10 mouse cellular contexts compared by ENCODE assay signal in genomic region chr6:85264982-85265518, GRCm38 (mm10).
DNase-seq lines count a peak whose midpoint lies in the region; ATAC-seq and TF ChIP-seq lines count a peak whose summit lies in the region.
"Had no signal": no experiment of that assay in that cellular context is flagged by ENCODE, and none has a peak within 500 bp of the region (broad histone marks: within the 10 kb centered on the region; RNA-seq: fewer than 3 reads in every experiment).

No protein-coding gene starts in this region.

- no peaks in the 10 kb centered on the region for H3K9me3 ChIP-seq in forebrain, embryonic 12.5 days
- no peaks in the 10 kb centered on the region for H3K9me3 ChIP-seq in limb, embryonic 10.5 days (replicated peaks)
- no peaks in the 10 kb centered on the region for H3K9me3 ChIP-seq in neural tube, embryonic 13.5 days

- peak; percentile 51 to 62 for DNase-seq in cerebellum, postnatal 10 days
- DNase-seq in cerebellum, adult 2 months: no peak
- DNase-seq in limb, embryonic 10.5 days (ENCODE audit: low spot score): peak; percentile 75
- no peak for DNase-seq in adipocyte (ENCODE audit: low spot score)
- DNase-seq in right cerebral cortex, postnatal 10 days (ENCODE audit: low spot score in 2 of 2): no peak
- DNase-seq: gastrocnemius, postnatal 14 days; lung, embryonic 14.5 days had no signal

- H3K36me3 ChIP-seq in forebrain, embryonic 12.5 days (replicated peaks): no peaks in the 10 kb centered on the region
- H3K36me3 ChIP-seq in limb, embryonic 10.5 days: no peaks in the 10 kb centered on the region
- no peaks in the 10 kb centered on the region for H3K36me3 ChIP-seq in neural tube, embryonic 13.5 days

- TF ChIP-seq POLR2A in cerebellum, adult 2 months (IDR thresholded peaks at IDR 0.05; ENCODE audit: borderline replicate concordance, insufficient read depth, low read length): no peak

- H3K27ac ChIP-seq in cerebellum, adult 2 months (ENCODE audit: insufficient read depth, low read length): no peak overlapping the region
- peak overlapping the region; percentile 89 for H3K27ac ChIP-seq in forebrain, embryonic 12.5 days
- peak overlapping the region; percentile 62 for H3K27ac ChIP-seq in limb, embryonic 10.5 days
- no peak overlapping the region for H3K27ac ChIP-seq in neural tube, embryonic 13.5 days (replicated peaks)

- WGBS in cerebellum, adult 2 months: 68% methylated on average over 15 of the region's 15 CpGs
- under 1% methylated on average over 15 of the region's 15 CpGs for WGBS in forebrain, embryonic 12.5 days
- WGBS in limb, embryonic 10.5 days: under 1% methylated on average over 15 of the region's 15 CpGs
- WGBS in neural tube, embryonic 13.5 days: 4% methylated on average over 15 of the region's 15 CpGs

- H3K27me3 ChIP-seq in cerebellum, adult 2 months (ENCODE audit: control insufficient read depth, insufficient read depth, low read length): no peaks in the 10 kb centered on the region
- peaks cover 54% of the 10 kb centered on the region for H3K27me3 ChIP-seq in forebrain, embryonic 12.5 days
- H3K27me3 ChIP-seq in limb, embryonic 10.5 days (ENCODE audit: low read depth, poor library complexity, severe bottlenecking): peaks cover 96% of the 10 kb centered on the region
- H3K27me3 ChIP-seq in neural tube, embryonic 13.5 days: peaks cover 72% of the 10 kb centered on the region

- no peak for TF ChIP-seq CTCF in cerebellum, adult 2 months (IDR thresholded peaks at IDR 0.05; ENCODE audit: borderline replicate concordance, insufficient read depth, low read depth, low read length)

- peak overlapping the region; percentile 21; the same call in 1 of the 2 replicates for H3K9ac ChIP-seq in forebrain, embryonic 12.5 days
- peak overlapping the region; percentile 43; the same call in 1 of the 2 replicates for H3K9ac ChIP-seq in neural tube, embryonic 13.5 days
- H3K9ac ChIP-seq: lung, embryonic 14.5 days had no signal

- peak overlapping the region; percentile 31 for H3K4me2 ChIP-seq in forebrain, embryonic 12.5 days
- 0 out of 2 replicates have a peak overlapping the region, but pooled peaks have one; percentile 19 for H3K4me2 ChIP-seq in neural tube, embryonic 13.5 days
- H3K4me2 ChIP-seq: lung, embryonic 14.5 days had no signal

- no peak overlapping the region for H3K4me3 ChIP-seq in cerebellum, adult 2 months (replicated peaks; ENCODE audit: insufficient read depth, low read depth, low read length)
- H3K4me3 ChIP-seq in forebrain, embryonic 12.5 days (replicated peaks): no peak overlapping the region
- H3K4me3 ChIP-seq in limb, embryonic 10.5 days: peak overlapping the region; percentile 31
- H3K4me3 ChIP-seq in neural tube, embryonic 13.5 days: no peak overlapping the region

- peak; percentile 92 for ATAC-seq in forebrain, embryonic 12.5 days (ENCODE audit: low FRiP score)
- ATAC-seq in neural tube, embryonic 13.5 days (ENCODE audit: low read depth): peak; percentile 66
- ATAC-seq in erythroblast, adult 5-6 weeks (replicated peaks; ENCODE audit: low FRiP score, poor library complexity, severe bottlenecking): no peak

- peaks cover 13% of the 10 kb centered on the region for H3K4me1 ChIP-seq in cerebellum, adult 2 months (ENCODE audit: control insufficient read depth, insufficient read depth, low read length)
- H3K4me1 ChIP-seq in forebrain, embryonic 12.5 days: peaks cover 34% of the 10 kb centered on the region
- H3K4me1 ChIP-seq in limb, embryonic 10.5 days: peaks cover 50% of the 10 kb centered on the region
- peaks cover 21% of the 10 kb centered on the region for H3K4me1 ChIP-seq in neural tube, embryonic 13.5 days (replicated peaks)

Comparison
In these comparisons a context has a peak if more than half of its experiments do, and no peak if none do; other contexts are left out.
1. DNase-seq: peak in cerebellum, postnatal 10 days (2 of 2) and limb, embryonic 10.5 days (single experiment); none in cerebellum, adult 2 months (0 of 2), adipocyte (single experiment) and right cerebral cortex, postnatal 10 days (0 of 2).
2. H3K27ac ChIP-seq: peak in forebrain, embryonic 12.5 days (single experiment) and limb, embryonic 10.5 days (single experiment); none in cerebellum, adult 2 months (single experiment) and neural tube, embryonic 13.5 days (single experiment).